Mouse (Mus musculus) limb, embryonic 10.5 days (tissue): ENCODE measurements at regions not wholly inside any gene's neighbourhood (a gene's known extent, or its start where the extent isn't known, plus 50 kb on each side); places are given as distances from the start of the nearest gene placed in this dataset.

ENCODE experiments used
- DNase-seq: peaks from one replicate; pipeline ENCODE4 v3.0.0-alpha.2; 2017; ENCODE audit warnings: low spot score
- H3K27ac ChIP-seq: fragments of 300-500 bp; sonication (generic); 2 replicates; pipeline ENCODE4 v1.5.1; 2016; ENCODE audit warnings: mild to moderate bottlenecking
- H3K27me3 ChIP-seq: fragments of 300-500 bp; sonication (generic); 2 replicates; pipeline ENCODE4 v1.6.1; 2016; ENCODE audit warnings: low read depth, mild to moderate bottlenecking; ENCODE audit not compliant: poor library complexity, severe bottlenecking
- H3K36me3 ChIP-seq: fragments of 300-500 bp; sonication (generic); 2 replicates; pipeline ENCODE4 v1.6.1; 2016; ENCODE audit warnings: mild to moderate bottlenecking, moderate library complexity
- H3K4me1 ChIP-seq: fragments of 300-500 bp; sonication (generic); 2 replicates; pipeline ENCODE4 v1.6.1; 2016
- H3K4me3 ChIP-seq: fragments of 300-500 bp; sonication (generic); 2 replicates; pipeline ENCODE4 v1.5.1; 2016; ENCODE audit warnings: mild to moderate bottlenecking, moderate library complexity
- H3K9me3 ChIP-seq: fragments of 300-500 bp; sonication (generic); replicated peaks from 2 replicates; pipeline ENCODE4 v1.6.1; 2016; ENCODE audit warnings: mild to moderate bottlenecking
- WGBS: fragments of 180-500 bp; shearing (Covaris S2); methylation state at CpG from one replicate; pipeline ENCODE4 v1.1.7; 2016; 5-methylcytosine and 5-hydroxymethylcytosine counted together

DNA sequence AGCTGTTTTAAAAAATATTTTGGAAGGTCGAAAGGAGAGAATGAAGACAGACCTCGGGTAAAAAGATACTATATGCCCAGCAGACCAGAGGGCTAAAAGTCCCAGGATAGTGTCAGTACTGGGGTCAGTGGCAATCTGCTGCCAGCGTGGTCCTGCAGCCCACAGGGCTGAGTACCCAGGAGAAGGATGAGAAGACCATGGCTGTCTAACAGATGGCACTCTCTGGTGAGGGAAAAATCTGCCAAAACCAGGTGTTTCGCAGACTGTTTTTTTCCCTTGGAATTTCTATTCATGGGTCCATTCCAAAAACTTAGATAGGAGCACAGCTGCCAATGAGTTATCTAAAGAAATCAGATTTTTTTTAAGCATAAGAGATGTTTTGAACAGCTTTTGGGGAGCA, 202.5 kb upstream of the Tyrp1 start:
- Histone ChIP-seq H3K27ac (no peak overlapping the region), H3K36me3 (no peaks in the 10 kb centered on the region), H3K4me3 (no peak overlapping the region), H3K9me3 (no peaks in the 10 kb centered on the region), H3K27me3 (no peaks in the 10 kb centered on the region), H3K4me1 (no peaks in the 10 kb centered on the region)
- DNase-seq: no peak
- WGBS: 78% methylated on average over 4 of the region's 4 CpGs

GRCm38 (mm10) chr4:80638381-80638780, 195.5 kb upstream of the Tyrp1 start:
- no peaks in the 10 kb centered on the region for H3K9me3 ChIP-seq
- H3K36me3 ChIP-seq: no peaks in the 10 kb centered on the region
- no peak overlapping the region for H3K27ac ChIP-seq
- H3K27me3 ChIP-seq: no peaks in the 10 kb centered on the region
- H3K4me1 ChIP-seq: no peaks in the 10 kb centered on the region
- no peak overlapping the region for H3K4me3 ChIP-seq
- no peak for DNase-seq
